Mouse (Mus musculus): ENCODE data around the gene Tmem178.

- TF ChIP-seq CTCF (conservative IDR thresholded peaks at IDR 0.05; ENCODE audit: insufficient read depth, insufficient read length, low read depth, low read length) (no peak), POLR2A (IDR thresholded peaks at IDR 0.05; ENCODE audit: low read depth, low read length) (no peak)
Measured at GRCm38 (mm10) chr17:80915666-80916065, 28.8 kb upstream of the Tmem178 start.

Measured in kidney, adult 2 months (tissue).